Mouse (Mus musculus): ENCODE measurements around the gene Gm20916. TPM values are rescaled to one million over a fixed set of nuclear protein-coding genes. Genes with fewer than 3 reads are reported as not detected.
"Not testable (repeated sequence)": the region's sequence is repeated elsewhere in the genome, so short reads cannot be mapped to it uniquely, and the experiment has no call there.

The Gm20916 gene
- not detected in 2 replicates for total RNA-seq (2014; rRNA removed)
- not detected in 2 replicates for polyA plus RNA-seq (2015; fragmentation: Nextera tagmentation; extraction: Ambion mirVana)

DNA sequence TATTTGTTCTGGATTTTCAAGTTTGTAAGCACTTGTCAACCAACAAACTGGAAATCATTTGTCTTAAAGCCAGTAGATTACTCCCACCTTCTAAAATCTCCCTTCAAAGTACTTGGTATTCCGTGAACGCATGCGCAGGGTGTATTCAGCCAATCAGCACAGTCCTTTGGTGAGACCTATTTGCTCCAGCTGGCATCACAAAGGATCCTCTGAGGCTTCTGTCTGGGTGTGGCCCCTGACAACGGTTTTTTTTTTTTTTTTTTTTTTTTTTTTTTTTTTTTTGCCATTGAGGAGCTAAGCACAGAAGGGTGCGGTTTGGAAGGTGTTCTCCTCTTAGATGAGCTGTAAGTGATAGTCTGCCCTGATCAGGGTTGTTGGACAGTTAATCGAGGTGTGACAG lies at the start of gene Gm20916:
TSS of gene Gm20916 (plus strand) at position 301 of the 400 bp plus-strand sequence.
- not testable (repeated sequence) for ATAC-seq (ENCODE audit: low FRiP score)

More for the DNA sequence above, at the start of gene Gm20916:
- DNase-seq (ENCODE audit: low spot score); H3K9me3 ChIP-seq (ENCODE audit: low read length); H3K4me2 ChIP-seq (ENCODE audit: low read depth, low read length, poor library complexity, severe bottlenecking); H3K27ac ChIP-seq (ENCODE audit: low read depth, low read length); H3K9ac ChIP-seq (replicated peaks; ENCODE audit: low read length, poor library complexity, severe bottlenecking); H3K4me3 ChIP-seq (ENCODE audit: low read depth, low read length); H3K36me3 ChIP-seq (ENCODE audit: insufficient read depth, low read length); H3K4me1 ChIP-seq (ENCODE audit: insufficient read depth, low read length); H3K27me3 ChIP-seq (ENCODE audit: insufficient read depth, low read length): not testable (repeated sequence)
- WGBS: no CpG with 5 or more reads among the region's 6 CpGs

Other genes starting within 250 kb of the Gm20916 start
- gene Gm20917, start 168.4 kb upstream of the Gm20916 start, total RNA-seq (2014; rRNA removed): not detected in 2 replicates
- gene Gm20917, start 168.4 kb upstream of the Gm20916 start, polyA plus RNA-seq (2015; fragmentation: Nextera tagmentation; extraction: Ambion mirVana): not detected in 2 replicates

All from midbrain, postnatal 0 days (tissue).